Mouse (Mus musculus) CH12.LX (cell line): ENCODE results near the gene Prr23a2. TPM values are rescaled to one million over a fixed set of nuclear protein-coding genes. Genes with fewer than 3 reads are reported as not detected.

Source experiments
- DNase-seq: peaks from one replicate; pipeline ENCODE4 v3.0.0-alpha.2; 2013; ENCODE audit errors: extremely low read depth
- H3K27ac ChIP-seq: 2 replicates; pipeline ENCODE4 v1.5.1; 2012; ENCODE audit warnings: low read depth, mild to moderate bottlenecking, control low read depth, moderate library complexity; ENCODE audit not compliant: insufficient read depth
- H3K27me3 ChIP-seq: replicated peaks from 2 replicates; pipeline ENCODE3; 2012; ENCODE audit warnings: inconsistent platforms
- H3K36me3 ChIP-seq, 2 experiments: replicated peaks in 1 of 2; 2 replicates each; pipeline versions ENCODE3 to v1.6.1; 2012; ENCODE audit warnings: inconsistent platforms in 1 of 2, low read length in 1 of 2, mild to moderate bottlenecking in 1 of 2, mixed read lengths in 1 of 2, moderate library complexity in 1 of 2; ENCODE audit not compliant: control insufficient read depth in 1 of 2, insufficient read depth in 1 of 2
- H3K4me1 ChIP-seq, 2 experiments: 2 replicates each; pipeline ENCODE4 v1.6.1; 2012; ENCODE audit warnings: inconsistent platforms in 1 of 2, moderate library complexity in 1 of 2; ENCODE audit not compliant: insufficient read depth in 2 of 2, control insufficient read depth in 1 of 2
- H3K4me2 ChIP-seq: 2 replicates; pipeline ENCODE4 v1.6.1; 2012; ENCODE audit warnings: low read depth, mild to moderate bottlenecking, control low read depth; ENCODE audit not compliant: poor library complexity, insufficient read depth, severe bottlenecking
- H3K4me3 ChIP-seq, 3 experiments: fragments of 150-350 bp in 1 of 3; sonication (generic) in 1 of 3; replicated peaks in 1 of 3; 2 replicates each; pipeline versions ENCODE3 to v1.5.1; 2011 to 2012; ENCODE audit warnings: low read depth in 2 of 3, low read length in 2 of 3, mild to moderate bottlenecking in 2 of 3, moderate library complexity in 2 of 3, control low read depth in 1 of 3, improper control_type of control experiment in 1 of 3, inconsistent platforms in 1 of 3, mixed read lengths in 1 of 3; ENCODE audit not compliant: poor library complexity in 1 of 3
- H3K79me2 ChIP-seq: replicated peaks from 2 replicates; pipeline ENCODE4 v1.6.1; 2012; ENCODE audit warnings: mild to moderate bottlenecking, moderate library complexity; ENCODE audit not compliant: control insufficient read depth, poor library complexity, insufficient read depth, severe bottlenecking; ENCODE audit errors: extremely low read depth
- H3K9ac ChIP-seq: 2 replicates; pipeline ENCODE4 v1.6.1; 2012; ENCODE audit warnings: low read depth, mild to moderate bottlenecking, control low read depth, moderate library complexity; ENCODE audit not compliant: insufficient read depth
- H3K9me3 ChIP-seq: replicated peaks from 2 replicates; pipeline ENCODE3; 2012; ENCODE audit warnings: low read length, inconsistent platforms, mixed read lengths
- CHD1 ChIP-seq: IDR thresholded peaks from 2 replicates; pipeline ENCODE4 v1.6.1; 2012; ENCODE audit warnings: low read depth, low read length, improper control_type of control experiment, inconsistent platforms
- E2F4 ChIP-seq: IDR thresholded peaks from 2 replicates; pipeline ENCODE4 v1.6.1; 2011; ENCODE audit warnings: low read depth, low read length, improper control_type of control experiment; ENCODE audit not compliant: insufficient replicate concordance
- GABPA ChIP-seq: IDR thresholded peaks from 2 replicates; pipeline ENCODE4 v1.6.1; 2012; ENCODE audit warnings: low read depth, low read length, improper control_type of control experiment, inconsistent platforms; ENCODE audit not compliant: insufficient replicate concordance
- IRF4 ChIP-seq: IDR thresholded peaks from 2 replicates; pipeline ENCODE4 v1.6.1; 2014; ENCODE audit warnings: low read depth, mild to moderate bottlenecking, inconsistent platforms, low read length, improper control_type of control experiment
- JUND ChIP-seq: conservative IDR thresholded peaks from 2 replicates; pipeline ENCODE4 v1.6.1; 2011; ENCODE audit warnings: low read depth, low read length, improper control_type of control experiment
- MAZ ChIP-seq: IDR thresholded peaks from 2 replicates; pipeline ENCODE4 v1.6.1; 2012; ENCODE audit warnings: low read depth, mild to moderate bottlenecking, inconsistent platforms, low read length, improper control_type of control experiment, moderate library complexity
- MXI1 ChIP-seq: IDR thresholded peaks from 2 replicates; pipeline ENCODE4 v1.6.1; 2011; ENCODE audit warnings: mild to moderate bottlenecking, low read depth, low read length, improper control_type of control experiment
- MYC ChIP-seq: IDR thresholded peaks from 2 replicates; pipeline ENCODE4 v1.6.1; 2011; ENCODE audit warnings: low read depth, mild to moderate bottlenecking, improper control_type of control experiment, low read length
- POLR2AphosphoS2 ChIP-seq: IDR thresholded peaks from 2 replicates; pipeline ENCODE4 v1.6.1; 2011; ENCODE audit warnings: low read depth, low read length, improper control_type of control experiment
- RCOR1 ChIP-seq: conservative IDR thresholded peaks from 2 replicates; pipeline ENCODE4 v1.6.1; 2012; ENCODE audit warnings: low read depth, mild to moderate bottlenecking, inconsistent platforms, low read length, improper control_type of control experiment
- SMC3 ChIP-seq: IDR thresholded peaks from 2 replicates; pipeline ENCODE4 v1.6.1; 2011; ENCODE audit warnings: low read depth, low read length, improper control_type of control experiment
- ZMIZ1 ChIP-seq: IDR thresholded peaks from 2 replicates; pipeline ENCODE4 v1.6.1; 2012; ENCODE audit warnings: low read depth, mild to moderate bottlenecking, inconsistent platforms, low read length, improper control_type of control experiment
- dilution Hi-C: fragments of 300-500 bp; cut with MboI; formaldehyde crosslinking; loops from 2 replicates; pipeline ENCODE4 v1.14.3; 2020; ENCODE audit warnings: low sequenced_read_pairs; ENCODE audit not compliant: extremely low pct_unique_long_range_greater_than_20kb, extremely low pct_ligation_motif_present
- in situ Hi-C: fragments of 300-500 bp; cut with MboI; formaldehyde crosslinking; loops from 3 replicates; pipeline ENCODE4 v1.14.3; 2019; ENCODE audit warnings: low sequenced_read_pairs, low pct_ligation_motif_present, low pct_unique_long_range_greater_than_20kb, mixed read lengths
- polyA plus RNA-seq: library from polyadenylated mRNA; unstranded; fragments of >175 nt; gene quantifications from 2 replicates; pipeline ENCODE4 v1.2.1, GENCODE M21; 2012; ENCODE audit warnings: low read depth; ENCODE audit not compliant: insufficient read length
- total RNA-seq, 2 experiments: library from RNA; depleted of rRNA; stranded (reverse); fragments of 300-350 nt in 1 of 2; fragments of >200 nt in 1 of 2; gene quantifications; 2 replicates each; pipeline ENCODE4 v1.2.3; 2012 to 2014

Gene Prr23a2
- total and polyA plus RNA-seq, 3 experiments = not detected

DNA sequence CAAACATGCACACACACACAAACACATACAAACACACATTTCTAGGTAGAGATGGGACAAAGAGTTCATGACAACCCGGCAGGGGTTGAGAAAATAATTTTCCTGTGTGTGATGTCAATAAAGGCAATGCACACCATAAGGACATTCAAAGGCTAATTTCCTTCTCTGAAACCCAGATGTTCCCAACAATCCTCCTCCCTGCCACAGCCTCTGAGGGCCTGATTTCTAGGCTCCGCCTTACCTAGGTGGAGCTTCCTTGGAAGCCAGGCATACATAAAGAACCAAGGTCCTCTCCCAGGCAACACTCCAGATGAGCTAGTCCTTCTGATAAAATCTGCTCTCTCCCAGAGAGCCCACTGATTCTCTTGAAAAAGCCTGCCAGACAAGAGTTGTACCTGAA is 46.5 kb downstream of the Prr23a2 start, which contains the start of gene 7420426K07Rik:
TSS of gene 7420426K07Rik (plus strand) at position 301 of the 400 bp plus-strand sequence.
- Histone ChIP-seq H3K27ac (no peak within 1 kb of the TSS), H3K4me3 (no peak within 1 kb of the TSS), H3K9me3 (peaks cover 1% of the 10 kb centered on the region), H3K79me2 (no peaks in the 10 kb centered on the region), H3K9ac (no peak within 1 kb of the TSS), H3K36me3 (no peaks in the 10 kb centered on the region), H3K4me2 (no peak within 1 kb of the TSS), H3K4me1 (no peaks in the 10 kb centered on the region), H3K27me3 (peaks cover 7% of the 10 kb centered on the region)
- TF ChIP-seq MAZ (no peak), IRF4 (no peak), ZMIZ1 (no peak), E2F4 (no peak), POLR2AphosphoS2 (no peak), RCOR1 (no peak), MYC (no peak), MXI1 (no peak), SMC3 (no peak), CHD1 (no peak), GABPA (no peak), JUND (no peak)
- dilution Hi-C loops = no loop called here
- no peak for DNase-seq
- in situ Hi-C loops = no loop called here

Other genes starting within 250 kb of the Prr23a2 start
- not detected in 2 replicates for gene Prr23a1, start 14.0 kb upstream of the Prr23a2 start, total RNA-seq (2012; rRNA removed)
- gene Prr23a1, start 14.0 kb upstream of the Prr23a2 start, total RNA-seq (2014; rRNA removed) = not detected in 2 replicates
- gene Prr23a1, start 14.0 kb upstream of the Prr23a2 start, polyA plus RNA-seq = not detected in 2 replicates
- gene Prr23a3, start 8.3 kb downstream of the Prr23a2 start, total RNA-seq (2012; rRNA removed) = not detected in 2 replicates
- not detected in 2 replicates for gene Prr23a3, start 8.3 kb downstream of the Prr23a2 start, total RNA-seq (2014; rRNA removed)
- gene Prr23a3, start 8.3 kb downstream of the Prr23a2 start, polyA plus RNA-seq = not detected in 2 replicates
- gene 7420426K07Rik, start 46.6 kb downstream of the Prr23a2 start, total RNA-seq (2012; rRNA removed) = not detected in 2 replicates
- not detected in 2 replicates for gene 7420426K07Rik, start 46.6 kb downstream of the Prr23a2 start, total RNA-seq (2014; rRNA removed)
- gene 7420426K07Rik, start 46.6 kb downstream of the Prr23a2 start, polyA plus RNA-seq = not detected in 2 replicates
- gene Foxl2, start 98.8 kb downstream of the Prr23a2 start, total RNA-seq (2012; rRNA removed) = not detected in 2 replicates
- gene Foxl2, start 98.8 kb downstream of the Prr23a2 start, total RNA-seq (2014; rRNA removed) = not detected in 2 replicates
- not detected in 2 replicates for gene Foxl2, start 98.8 kb downstream of the Prr23a2 start, polyA plus RNA-seq
- 34.5 and 35.7 TPM in 2 replicates for gene Faim, start 129.9 kb downstream of the Prr23a2 start, total RNA-seq (2012; rRNA removed)
- gene Faim, start 129.9 kb downstream of the Prr23a2 start, total RNA-seq (2014; rRNA removed) = 52.4 and 57.9 TPM in 2 replicates
- 83.5 and 87.7 TPM in 2 replicates for gene Faim, start 129.9 kb downstream of the Prr23a2 start, polyA plus RNA-seq
- not detected in 2 replicates for gene Gm1123, start 179.2 kb downstream of the Prr23a2 start, total RNA-seq (2012; rRNA removed)
- not detected in 2 replicates for gene Gm1123, start 179.2 kb downstream of the Prr23a2 start, total RNA-seq (2014; rRNA removed)
- not detected in 2 replicates for gene Gm1123, start 179.2 kb downstream of the Prr23a2 start, polyA plus RNA-seq